Mouse (Mus musculus): Measurements from ENCODE around the gene Srarp.

GRCm38 (mm10) chr4:141421423-141421822 is 14.5 kb downstream of the Srarp start:
- no peak for TF ChIP-seq CTCF (IDR thresholded peaks at IDR 0.05; ENCODE audit: low read depth, low read length)
- no peak for TF ChIP-seq POLR2A (IDR thresholded peaks at IDR 0.05; ENCODE audit: extremely low read depth, insufficient read depth, low read length)
